Mouse (Mus musculus): Measurements from ENCODE around the gene Sh3bgrl2. TPM values are rescaled to one million over a fixed set of nuclear protein-coding genes. Genes with fewer than 3 reads are reported as not detected.

Gene Sh3bgrl2
- polyA plus RNA-seq, 1 experiment from 2014 or later = 8.5 TPM

- WGBS = 89% methylated on average over 7 of the region's 7 CpGs
- no peaks in the 10 kb centered on the region for H3K36me3 ChIP-seq
- H3K27ac ChIP-seq = no peak overlapping the region
- H3K4me2 ChIP-seq (replicated peaks) = no peak overlapping the region
- peaks cover 9% of the 10 kb centered on the region; the same call in 1 of the 2 replicates for H3K27me3 ChIP-seq
- no peak overlapping the region for H3K9ac ChIP-seq
- ATAC-seq (ENCODE audit: low FRiP score, low read depth) = no peak
- H3K4me1 ChIP-seq = peaks cover 36% of the 10 kb centered on the region
- no peaks in the 10 kb centered on the region for H3K9me3 ChIP-seq
- H3K4me3 ChIP-seq = no peak overlapping the region
Observed at GRCm38 (mm10) chr9:83577260-83577659, 29.1 kb downstream of the Sh3bgrl2 start.

DNA sequence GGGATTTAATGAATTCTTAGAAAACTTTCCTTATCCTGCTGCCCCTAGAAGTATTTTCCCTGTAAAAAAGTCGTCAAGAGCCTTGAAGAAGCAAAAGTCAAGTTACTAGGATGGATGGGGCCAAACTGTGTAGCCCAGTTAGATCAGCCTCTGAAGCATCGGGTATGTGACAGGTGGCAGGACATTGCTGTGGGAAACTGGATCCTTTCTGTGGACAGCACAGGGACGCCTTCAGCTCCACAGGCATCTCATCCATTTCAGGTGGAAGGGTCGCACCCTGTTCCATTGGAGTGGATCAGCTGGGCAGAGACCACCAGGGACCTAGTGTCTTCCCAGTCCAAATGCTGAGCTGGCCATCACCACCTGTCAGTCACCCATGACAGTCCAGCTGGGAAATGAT is 30.9 kb downstream of the Sh3bgrl2 start:
- no peaks in the 10 kb centered on the region for H3K9me3 ChIP-seq
- H3K9ac ChIP-seq = no peak overlapping the region
- 72% methylated on average over 4 of the region's 4 CpGs for WGBS
- no peaks in the 10 kb centered on the region for H3K36me3 ChIP-seq
- H3K27ac ChIP-seq = no peak overlapping the region
- H3K27me3 ChIP-seq = peaks cover 7% of the 10 kb centered on the region; the same call in 1 of the 2 replicates
- peaks cover 31% of the 10 kb centered on the region for H3K4me1 ChIP-seq
- no peak overlapping the region for H3K4me2 ChIP-seq (replicated peaks)
- ATAC-seq (ENCODE audit: low FRiP score, low read depth) = no peak; the same call in 1 of the 2 replicates
- no peak overlapping the region for H3K4me3 ChIP-seq

GRCm38 (mm10) chr9:83582748-83583147 is 34.6 kb downstream of the Sh3bgrl2 start:
- peaks cover 22% of the 10 kb centered on the region for H3K4me1 ChIP-seq
- no peaks in the 10 kb centered on the region for H3K36me3 ChIP-seq
- 18% methylated on average over 7 of the region's 7 CpGs for WGBS
- H3K9ac ChIP-seq = no peak overlapping the region
- no peak overlapping the region for H3K4me2 ChIP-seq (replicated peaks)
- H3K27me3 ChIP-seq = no peaks in the 10 kb centered on the region
- ATAC-seq (ENCODE audit: low FRiP score, low read depth) = 0 out of 2 replicates have a peak, but pooled peaks have one; percentile 40
- no peak overlapping the region for H3K27ac ChIP-seq
- no peaks in the 10 kb centered on the region for H3K9me3 ChIP-seq
- H3K4me3 ChIP-seq = no peak overlapping the region

DNA sequence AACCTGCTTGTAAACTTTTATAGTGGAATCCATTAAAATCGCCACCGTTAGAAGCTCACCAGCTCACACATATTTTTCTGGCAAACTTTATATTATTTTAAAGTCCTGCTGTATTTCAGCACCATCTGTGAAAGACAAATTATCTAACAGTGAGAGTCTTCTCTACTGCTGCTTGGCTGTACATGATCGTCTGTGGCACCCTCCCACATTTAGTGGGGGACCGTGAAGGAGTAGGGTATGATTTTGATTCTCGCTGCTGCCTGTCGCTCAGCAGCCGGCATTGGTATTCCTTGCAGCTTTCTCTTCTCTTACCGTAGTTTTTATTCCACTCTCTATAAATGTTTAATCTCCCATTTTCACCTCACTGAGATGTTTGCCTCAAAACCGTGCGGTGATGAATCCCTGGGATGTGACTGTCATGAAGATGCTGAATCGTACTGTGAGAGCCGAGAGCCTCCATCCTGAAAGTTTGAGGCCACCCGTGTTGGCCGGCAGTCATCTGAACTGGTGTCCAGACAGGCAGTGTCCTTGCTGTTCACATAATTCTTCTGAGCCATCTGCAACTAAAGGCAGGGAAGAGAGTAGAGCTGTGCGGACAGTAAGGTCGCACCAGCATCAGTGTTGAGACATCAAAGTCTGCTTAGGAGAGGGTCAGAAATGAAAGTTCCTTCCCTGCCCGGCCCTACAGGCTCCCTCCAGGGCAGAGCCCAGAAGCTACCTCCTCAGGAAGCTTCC is 38.4 kb downstream of the Sh3bgrl2 start:
- Histone ChIP-seq H3K9me3 (no peaks in the 10 kb centered on the region), H3K9ac (no peak overlapping the region), H3K27ac (no peak overlapping the region), H3K27me3 (no peaks in the 10 kb centered on the region), H3K36me3 (no peaks in the 10 kb centered on the region), H3K4me1 (peaks cover 41% of the 10 kb centered on the region), H3K4me2 (replicated peaks) (0 out of 2 replicates have a peak overlapping the region, but pooled peaks have one; percentile 21), H3K4me3 (no peak overlapping the region)
- 66% methylated on average over 17 of the region's 17 CpGs for WGBS
- no peak for ATAC-seq (ENCODE audit: low FRiP score, low read depth)

DNA sequence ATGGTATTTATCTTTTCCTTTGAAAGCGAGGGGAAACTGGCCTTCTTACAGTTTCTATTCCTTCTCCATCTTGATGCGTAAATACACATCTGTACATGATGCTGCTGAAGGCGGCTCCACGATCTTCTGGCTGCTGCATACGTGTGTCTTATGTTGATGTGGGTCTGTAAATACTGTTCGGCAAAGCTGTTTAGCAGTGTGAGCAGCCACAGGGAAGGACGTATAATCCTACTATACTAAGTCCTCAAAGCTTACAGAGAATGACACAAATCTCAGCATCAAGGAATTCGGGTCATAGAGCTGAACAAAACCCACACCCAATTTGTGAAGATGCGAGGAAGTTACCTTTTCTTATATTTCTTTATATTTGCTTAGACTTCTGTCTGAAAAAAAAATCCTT is 39.0 kb downstream of the Sh3bgrl2 start:
- no peak for ATAC-seq (ENCODE audit: low FRiP score, low read depth)
- no peaks in the 10 kb centered on the region for H3K36me3 ChIP-seq
- no peak overlapping the region for H3K27ac ChIP-seq
- peaks cover 45% of the 10 kb centered on the region for H3K4me1 ChIP-seq
- WGBS = 83% methylated on average over 9 of the region's 9 CpGs
- no peaks in the 10 kb centered on the region for H3K9me3 ChIP-seq
- H3K9ac ChIP-seq = no peak overlapping the region
- H3K4me2 ChIP-seq (replicated peaks) = no peak overlapping the region
- H3K27me3 ChIP-seq = no peaks in the 10 kb centered on the region
- H3K4me3 ChIP-seq = no peak overlapping the region

DNA sequence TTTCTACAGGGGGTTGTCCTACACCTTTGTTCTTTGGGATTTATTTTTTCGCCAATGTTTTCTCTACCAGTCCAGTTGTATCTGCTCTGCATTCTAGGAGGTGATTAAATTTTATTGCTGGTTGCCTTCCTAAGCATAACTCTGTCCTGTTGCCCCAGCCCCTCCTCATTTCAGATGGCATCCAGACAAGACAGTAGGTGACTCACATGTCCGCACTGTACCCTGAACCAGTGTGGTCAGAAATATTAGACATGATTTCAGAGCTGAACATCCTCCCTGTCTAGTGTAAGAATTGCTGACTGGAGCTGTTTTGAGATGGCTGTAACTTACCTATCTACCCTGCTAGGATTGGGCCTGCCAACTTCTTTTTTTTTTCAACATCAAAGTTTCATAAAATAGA is 40.9 kb downstream of the Sh3bgrl2 start:
- no peak for ATAC-seq (ENCODE audit: low FRiP score, low read depth)
- Histone ChIP-seq H3K4me2 (replicated peaks) (no peak overlapping the region), H3K27ac (no peak overlapping the region), H3K4me1 (peaks cover 43% of the 10 kb centered on the region), H3K4me3 (no peak overlapping the region), H3K9me3 (no peaks in the 10 kb centered on the region), H3K9ac (no peak overlapping the region), H3K27me3 (no peaks in the 10 kb centered on the region), H3K36me3 (no peaks in the 10 kb centered on the region)
- 75% methylated on average over 2 of the region's 2 CpGs for WGBS

DNA sequence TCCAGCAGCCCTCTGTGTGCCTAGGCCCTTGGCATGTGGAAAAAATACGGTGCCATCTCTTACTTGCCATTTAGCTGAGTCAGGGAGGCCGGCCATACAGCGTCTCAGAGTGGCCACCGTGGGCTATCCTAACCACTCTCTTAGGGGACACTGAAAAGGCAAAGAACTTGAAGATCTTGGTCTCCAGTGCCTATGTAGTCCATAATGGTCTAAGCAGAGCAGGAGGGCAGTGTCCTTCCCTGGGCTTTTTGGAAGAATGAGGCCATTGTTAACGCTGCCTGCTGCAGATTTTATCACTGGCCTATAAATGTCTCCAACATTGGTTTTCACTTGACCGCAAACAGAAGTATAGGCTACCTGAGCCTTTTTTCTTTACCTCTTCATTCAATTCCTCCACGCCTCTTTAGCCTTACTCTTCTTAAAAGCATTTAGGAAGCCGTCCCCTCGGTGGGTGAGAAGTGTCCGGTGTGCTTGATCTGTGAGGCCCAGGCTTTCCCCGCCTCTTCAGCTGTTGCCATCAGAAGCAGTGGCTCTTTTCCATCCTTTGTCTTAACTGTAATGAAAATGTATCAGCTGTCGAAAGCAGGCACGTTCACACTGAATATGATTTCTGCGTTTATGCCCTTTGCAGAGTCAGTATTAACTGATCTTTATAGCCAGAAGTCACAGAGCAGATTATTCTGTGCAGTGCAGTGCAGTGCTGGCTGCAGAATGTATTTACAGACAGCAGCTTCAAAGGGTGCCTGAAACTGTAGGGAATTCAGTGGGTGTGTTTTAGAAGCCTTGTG is 41.7 kb downstream of the Sh3bgrl2 start:
- Histone ChIP-seq H3K4me2 (replicated peaks) (0 out of 2 replicates have a peak overlapping the region, but pooled peaks have one; percentile 14), H3K9ac (no peak overlapping the region), H3K36me3 (no peaks in the 10 kb centered on the region), H3K4me1 (peaks cover 43% of the 10 kb centered on the region), H3K9me3 (no peaks in the 10 kb centered on the region), H3K27me3 (no peaks in the 10 kb centered on the region), H3K4me3 (no peak overlapping the region), H3K27ac (no peak overlapping the region)
- WGBS = 45% methylated on average over 14 of the region's 14 CpGs
- peak; percentile 45; the same call in 1 of the 2 replicates for ATAC-seq (ENCODE audit: low FRiP score, low read depth)

DNA sequence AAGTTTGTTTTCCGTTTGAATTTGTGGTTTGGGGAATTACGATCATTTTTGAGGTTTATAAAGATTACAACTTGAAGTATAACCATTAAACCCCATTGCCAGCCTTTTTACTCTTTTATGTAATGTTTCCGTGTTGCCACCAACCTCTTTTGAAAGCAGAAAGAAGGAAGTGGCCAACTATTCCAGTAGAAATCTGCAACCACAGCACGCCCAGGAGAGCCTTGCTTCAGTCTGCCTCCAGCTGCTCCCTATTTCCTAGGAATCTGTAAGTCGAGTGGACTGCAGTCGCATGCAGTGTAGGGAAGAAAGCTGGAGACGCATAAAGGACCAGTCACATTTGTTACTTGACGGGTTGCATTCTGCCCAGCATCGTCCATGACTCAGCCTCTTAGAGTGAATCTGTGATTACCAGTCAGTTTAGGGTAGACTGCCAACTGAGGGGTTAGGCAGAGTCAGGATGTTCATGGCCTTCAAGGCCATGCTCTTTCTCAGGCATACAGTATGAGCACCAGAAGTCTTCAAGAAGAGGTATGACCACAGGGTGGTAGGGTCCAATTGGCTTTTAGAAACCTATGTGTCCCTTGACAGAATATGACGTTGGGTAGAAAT is 43.8 kb downstream of the Sh3bgrl2 start:
- Histone ChIP-seq H3K4me1 (peaks cover 30% of the 10 kb centered on the region), H3K4me3 (no peak overlapping the region), H3K9me3 (no peaks in the 10 kb centered on the region), H3K9ac (no peak overlapping the region), H3K27me3 (no peaks in the 10 kb centered on the region), H3K27ac (no peak overlapping the region), H3K4me2 (replicated peaks) (no peak overlapping the region), H3K36me3 (no peaks in the 10 kb centered on the region)
- 58% methylated on average over 10 of the region's 10 CpGs for WGBS
- no peak for ATAC-seq (ENCODE audit: low FRiP score, low read depth)

- Histone ChIP-seq H3K9me3 (no peaks in the 10 kb centered on the region), H3K9ac (no peak overlapping the region), H3K4me1 (peaks cover 25% of the 10 kb centered on the region), H3K4me3 (no peak overlapping the region), H3K27me3 (no peaks in the 10 kb centered on the region), H3K27ac (no peak overlapping the region), H3K36me3 (no peaks in the 10 kb centered on the region), H3K4me2 (replicated peaks) (no peak overlapping the region)
- no peak for ATAC-seq (ENCODE audit: low FRiP score, low read depth)
- WGBS = 88% methylated on average over 5 of the region's 5 CpGs
Observed at GRCm38 (mm10) chr9:83593811-83594210, 45.7 kb downstream of the Sh3bgrl2 start.

GRCm38 (mm10) chr9:83596132-83596531 is 48.0 kb downstream of the Sh3bgrl2 start:
- Histone ChIP-seq H3K4me3 (no peak overlapping the region), H3K4me1 (peaks cover 22% of the 10 kb centered on the region), H3K9me3 (no peaks in the 10 kb centered on the region), H3K4me2 (replicated peaks) (no peak overlapping the region), H3K36me3 (no peaks in the 10 kb centered on the region), H3K27ac (no peak overlapping the region), H3K9ac (no peak overlapping the region), H3K27me3 (no peaks in the 10 kb centered on the region)
- WGBS = 90% methylated on average over 6 of the region's 6 CpGs
- ATAC-seq (ENCODE audit: low FRiP score, low read depth) = no peak

DNA sequence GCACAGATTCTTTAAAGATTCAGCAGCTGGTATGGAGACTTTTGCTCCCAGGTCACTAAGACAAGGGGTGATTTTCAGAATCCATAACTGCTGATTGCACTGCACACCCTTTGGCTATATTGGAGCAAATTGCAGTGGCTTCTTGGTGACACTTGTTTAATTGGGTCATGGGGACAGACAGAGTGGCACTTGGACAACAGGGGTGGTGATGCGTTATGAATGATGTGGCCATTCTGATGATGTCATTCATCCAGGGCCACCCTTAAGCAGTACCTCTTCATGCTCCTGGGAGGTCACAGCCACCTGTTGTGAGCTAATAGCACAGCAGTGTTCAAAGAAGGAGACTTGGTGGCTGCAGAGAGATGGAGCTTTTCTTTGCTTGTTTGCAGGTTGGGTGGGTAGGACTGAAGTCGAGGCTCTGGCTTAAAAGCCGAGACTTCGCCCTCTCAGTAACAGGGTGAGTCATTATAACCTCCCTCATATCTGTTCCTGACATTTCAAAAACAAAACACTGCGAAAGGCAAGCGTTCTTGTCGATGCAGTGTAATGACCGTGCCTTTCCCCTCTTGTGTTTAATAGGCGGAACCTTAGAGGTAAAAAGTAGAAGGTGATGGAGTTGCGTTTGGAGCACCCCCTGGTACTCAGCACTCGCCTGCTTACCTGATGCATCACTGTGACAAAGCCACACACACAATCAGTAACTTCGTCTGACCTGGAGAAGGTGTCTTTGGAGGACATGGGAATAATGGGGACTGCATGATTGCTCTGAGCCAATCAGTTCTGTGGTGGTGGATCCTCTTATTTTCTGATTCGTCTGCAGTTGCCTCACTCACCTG is 48.7 kb downstream of the Sh3bgrl2 start:
- no peaks in the 10 kb centered on the region for H3K36me3 ChIP-seq
- no peak overlapping the region for H3K4me2 ChIP-seq (replicated peaks)
- WGBS = 83% methylated on average over 13 of the region's 13 CpGs
- H3K4me3 ChIP-seq = no peak overlapping the region
- H3K27me3 ChIP-seq = no peaks in the 10 kb centered on the region
- no peak overlapping the region for H3K27ac ChIP-seq
- no peaks in the 10 kb centered on the region for H3K9me3 ChIP-seq
- no peak for ATAC-seq (ENCODE audit: low FRiP score, low read depth)
- H3K4me1 ChIP-seq = peaks cover 22% of the 10 kb centered on the region
- no peak overlapping the region for H3K9ac ChIP-seq

All from limb, embryonic 13.5 days (tissue).